Mouse (Mus musculus): ENCODE measurements around the gene Zc3h7b. TPM values are rescaled to one million over a fixed set of nuclear protein-coding genes. Genes with fewer than 3 reads are reported as not detected.
"Not testable (repeated sequence)": the region's sequence is repeated elsewhere in the genome, so short reads cannot be mapped to it uniquely, and the experiment has no call there.

Zc3h7b gene
- polyA plus RNA-seq, 1 experiment from 2014 or later = 43.4 TPM

GRCm38 (mm10) chr15:81718336-81719138 lies 26.3 kb upstream of the Zc3h7b start:
- Histone ChIP-seq H3K27me3 (ENCODE audit: poor library complexity, severe bottlenecking) (no peaks in the 10 kb centered on the region), H3K27ac (no peak overlapping the region), H3K9me3 (no peaks in the 10 kb centered on the region), H3K4me3 (no peak overlapping the region), H3K4me1 (peaks cover 8% of the 10 kb centered on the region), H3K36me3 (replicated peaks) (peaks cover 95% of the 10 kb centered on the region)
- DNase-seq (ENCODE audit: extremely low spot score, low spot score) = no peak
- WGBS = 93% methylated on average over 9 of the region's 9 CpGs

- WGBS = 88% methylated on average over 6 of the region's 6 CpGs
- Histone ChIP-seq H3K36me3 (replicated peaks) (peaks cover 95% of the 10 kb centered on the region), H3K4me1 (peaks cover 8% of the 10 kb centered on the region), H3K27ac (no peak overlapping the region), H3K27me3 (ENCODE audit: poor library complexity, severe bottlenecking) (no peaks in the 10 kb centered on the region), H3K4me3 (no peak overlapping the region), H3K9me3 (no peaks in the 10 kb centered on the region)
- no peak for DNase-seq (ENCODE audit: extremely low spot score, low spot score)
Measured at GRCm38 (mm10) chr15:81719139-81719531, 25.7 kb upstream of the Zc3h7b start.

GRCm38 (mm10) chr15:81722361-81722760 lies 22.5 kb upstream of the Zc3h7b start:
- Histone ChIP-seq H3K4me1 (peaks cover 19% of the 10 kb centered on the region), H3K9me3 (no peaks in the 10 kb centered on the region), H3K36me3 (replicated peaks) (peaks cover 97% of the 10 kb centered on the region), H3K27me3 (ENCODE audit: poor library complexity, severe bottlenecking) (no peaks in the 10 kb centered on the region), H3K4me3 (no peak overlapping the region), H3K27ac (no peak overlapping the region)
- no peak for DNase-seq (ENCODE audit: extremely low spot score, low spot score)
- 95% methylated on average over 5 of the region's 5 CpGs for WGBS

- peaks cover 89% of the 10 kb centered on the region for H3K36me3 ChIP-seq (replicated peaks)
- no peak overlapping the region for H3K4me3 ChIP-seq
- H3K27me3 ChIP-seq (ENCODE audit: poor library complexity, severe bottlenecking) = no peaks in the 10 kb centered on the region
- H3K9me3 ChIP-seq = no peaks in the 10 kb centered on the region
- WGBS = 92% methylated on average over 11 of the region's 11 CpGs
- H3K4me1 ChIP-seq = peaks cover 29% of the 10 kb centered on the region
- no peak overlapping the region for H3K27ac ChIP-seq
- DNase-seq (ENCODE audit: extremely low spot score, low spot score) = no peak
Measured at GRCm38 (mm10) chr15:81723653-81724052, 21.2 kb upstream of the Zc3h7b start.

- no peaks in the 10 kb centered on the region for H3K27me3 ChIP-seq (ENCODE audit: poor library complexity, severe bottlenecking)
- 95% methylated on average over 8 of the region's 8 CpGs for WGBS
- H3K4me3 ChIP-seq = no peak overlapping the region
- no peak for DNase-seq (ENCODE audit: extremely low spot score, low spot score)
- H3K9me3 ChIP-seq = no peaks in the 10 kb centered on the region
- H3K27ac ChIP-seq = no peak overlapping the region
- peaks cover 66% of the 10 kb centered on the region for H3K36me3 ChIP-seq (replicated peaks)
- peaks cover 26% of the 10 kb centered on the region for H3K4me1 ChIP-seq
Measured at GRCm38 (mm10) chr15:81725965-81726364, 18.9 kb upstream of the Zc3h7b start.

- Histone ChIP-seq H3K27ac (peak overlapping the region; percentile 96), H3K4me1 (peaks cover 26% of the 10 kb centered on the region), H3K4me3 (peak overlapping the region; percentile 99), H3K27me3 (ENCODE audit: poor library complexity, severe bottlenecking) (no peaks in the 10 kb centered on the region), H3K9me3 (no peaks in the 10 kb centered on the region), H3K36me3 (replicated peaks) (peaks cover 32% of the 10 kb centered on the region)
- DNase-seq (ENCODE audit: extremely low spot score, low spot score) = peak; percentile 32
- under 1% methylated on average over 49 of the region's 49 CpGs for WGBS
Measured at GRCm38 (mm10) chr15:81729241-81729791, 15.5 kb upstream of the Zc3h7b start.

- 5% methylated on average over 41 of the region's 41 CpGs for WGBS
- peak; percentile 98 for DNase-seq (ENCODE audit: extremely low spot score, low spot score)
- no peaks in the 10 kb centered on the region for H3K27me3 ChIP-seq (ENCODE audit: poor library complexity, severe bottlenecking)
- peaks cover 26% of the 10 kb centered on the region for H3K4me1 ChIP-seq
- H3K4me3 ChIP-seq = peak overlapping the region; percentile 99
- peaks cover 25% of the 10 kb centered on the region for H3K36me3 ChIP-seq (replicated peaks)
- H3K27ac ChIP-seq = peak overlapping the region; percentile 96
- no peaks in the 10 kb centered on the region for H3K9me3 ChIP-seq
Measured at GRCm38 (mm10) chr15:81729792-81730635, 14.8 kb upstream of the Zc3h7b start.

- no peak overlapping the region for H3K4me3 ChIP-seq
- 73% methylated on average over 3 of the region's 3 CpGs for WGBS
Measured at GRCm38 (mm10) chr15:81735075-81735474, 9.8 kb upstream of the Zc3h7b start.

GRCm38 (mm10) chr15:81739296-81739695 lies 5.6 kb upstream of the Zc3h7b start:
- H3K9me3 ChIP-seq = no peaks in the 10 kb centered on the region
- H3K27me3 ChIP-seq (ENCODE audit: poor library complexity, severe bottlenecking) = no peaks in the 10 kb centered on the region
- DNase-seq (ENCODE audit: extremely low spot score, low spot score) = no peak
- H3K36me3 ChIP-seq (replicated peaks) = no peaks in the 10 kb centered on the region
- no peak overlapping the region for H3K27ac ChIP-seq
- 85% methylated on average over 3 of the region's 3 CpGs for WGBS
- H3K4me1 ChIP-seq = peaks cover 4% of the 10 kb centered on the region
- no peak overlapping the region for H3K4me3 ChIP-seq

More at GRCm38 (mm10) chr15:81735075-81735474, 9.8 kb upstream of the Zc3h7b start:
- no peaks in the 10 kb centered on the region for H3K4me1 ChIP-seq
- H3K9me3 ChIP-seq = no peaks in the 10 kb centered on the region
- no peak for DNase-seq (ENCODE audit: extremely low spot score, low spot score)
- no peak overlapping the region for H3K27ac ChIP-seq
- H3K27me3 ChIP-seq (ENCODE audit: poor library complexity, severe bottlenecking) = no peaks in the 10 kb centered on the region
- no peaks in the 10 kb centered on the region for H3K36me3 ChIP-seq (replicated peaks)

GRCm38 (mm10) chr15:81739924-81740323 lies 4.9 kb upstream of the Zc3h7b start:
- 14% methylated on average over 2 of the region's 2 CpGs for WGBS
- no peak overlapping the region for H3K27ac ChIP-seq
- H3K4me1 ChIP-seq = peaks cover 10% of the 10 kb centered on the region
- H3K36me3 ChIP-seq (replicated peaks) = no peaks in the 10 kb centered on the region
- H3K4me3 ChIP-seq = no peak overlapping the region
- no peaks in the 10 kb centered on the region for H3K9me3 ChIP-seq
- DNase-seq (ENCODE audit: extremely low spot score, low spot score) = no peak
- H3K27me3 ChIP-seq (ENCODE audit: poor library complexity, severe bottlenecking) = no peaks in the 10 kb centered on the region

GRCm38 (mm10) chr15:81742368-81742767 lies 2.5 kb upstream of the Zc3h7b start:
- H3K27me3 ChIP-seq (ENCODE audit: poor library complexity, severe bottlenecking); H3K9me3 ChIP-seq; H3K27ac ChIP-seq; H3K36me3 ChIP-seq (replicated peaks); H3K4me3 ChIP-seq; DNase-seq (ENCODE audit: extremely low spot score, low spot score): not testable (repeated sequence)
- 40% methylated on average over 2 of the region's 2 CpGs for WGBS
- H3K4me1 ChIP-seq = peaks cover 23% of the 10 kb centered on the region

- peak; percentile 76 for DNase-seq (ENCODE audit: extremely low spot score, low spot score)
- Histone ChIP-seq H3K27ac (peak overlapping the region; percentile 98), H3K4me1 (peaks cover 23% of the 10 kb centered on the region), H3K9me3 (no peaks in the 10 kb centered on the region), H3K36me3 (replicated peaks) (peaks cover 19% of the 10 kb centered on the region), H3K4me3 (peak overlapping the region; percentile 95), H3K27me3 (ENCODE audit: poor library complexity, severe bottlenecking) (no peaks in the 10 kb centered on the region)
- 1% methylated on average over 33 of the region's 33 CpGs for WGBS
Measured at GRCm38 (mm10) chr15:81745601-81746114, 801 bp downstream of the Zc3h7b start.

All from forebrain, embryonic 10.5 days (tissue).